Mouse (Mus musculus): ENCODE measurements around the gene Psmg3. TPM values are rescaled to one million over a fixed set of nuclear protein-coding genes. Genes with fewer than 3 reads are reported as not detected.
A peak's percentile ranks its signal among the peaks of the same experiment; 100 is the strongest.

Gene Psmg3
- polyA plus RNA-seq, 1 experiment from 2014 or later = 61.0 TPM

DNA sequence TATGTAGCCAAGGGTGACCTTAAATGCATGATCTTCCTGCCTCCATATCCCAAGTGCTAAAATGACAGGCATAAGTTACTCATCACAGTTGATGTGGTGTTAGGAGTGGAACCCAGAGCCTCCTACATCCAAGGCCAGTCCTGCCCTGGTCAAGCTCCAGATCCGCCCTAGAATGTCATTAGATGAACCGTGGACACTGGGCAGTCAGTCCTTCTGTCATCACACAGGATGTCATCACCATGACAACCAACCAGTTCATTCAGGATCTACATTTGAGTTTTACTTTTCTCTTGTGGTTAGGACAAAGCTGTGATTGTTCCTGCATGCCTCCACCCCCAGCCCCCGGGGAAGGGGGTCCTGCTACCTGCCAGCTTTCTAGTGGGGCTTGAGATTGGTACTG is 12.5 kb upstream of the Psmg3 start:
- no peaks in the 10 kb centered on the region for H3K27me3 ChIP-seq (ENCODE audit: insufficient read depth, low read length)
- H3K9me3 ChIP-seq (replicated peaks; ENCODE audit: low read length) = no peaks in the 10 kb centered on the region
- no peak overlapping the region for H3K27ac ChIP-seq
- H3K4me2 ChIP-seq (ENCODE audit: low read length) = no peak overlapping the region
- no peak; the same call in 1 of the 2 replicates for ATAC-seq (replicated peaks; ENCODE audit: low FRiP score, low read depth)
- no peak for TF ChIP-seq CTCF (IDR thresholded peaks at IDR 0.05; ENCODE audit: low read depth)
- DNase-seq (ENCODE audit: low spot score) = no peak
- no peak overlapping the region for H3K4me3 ChIP-seq (replicated peaks; ENCODE audit: low read depth, low read length)
- H3K36me3 ChIP-seq (ENCODE audit: insufficient read depth, low read length) = no peaks in the 10 kb centered on the region
- H3K4me1 ChIP-seq (replicated peaks; ENCODE audit: insufficient read depth, low read length) = no peaks in the 10 kb centered on the region
- no peak overlapping the region for H3K9ac ChIP-seq (ENCODE audit: low read depth, low read length)
- WGBS = 52% methylated on average over 3 of the region's 3 CpGs

DNA sequence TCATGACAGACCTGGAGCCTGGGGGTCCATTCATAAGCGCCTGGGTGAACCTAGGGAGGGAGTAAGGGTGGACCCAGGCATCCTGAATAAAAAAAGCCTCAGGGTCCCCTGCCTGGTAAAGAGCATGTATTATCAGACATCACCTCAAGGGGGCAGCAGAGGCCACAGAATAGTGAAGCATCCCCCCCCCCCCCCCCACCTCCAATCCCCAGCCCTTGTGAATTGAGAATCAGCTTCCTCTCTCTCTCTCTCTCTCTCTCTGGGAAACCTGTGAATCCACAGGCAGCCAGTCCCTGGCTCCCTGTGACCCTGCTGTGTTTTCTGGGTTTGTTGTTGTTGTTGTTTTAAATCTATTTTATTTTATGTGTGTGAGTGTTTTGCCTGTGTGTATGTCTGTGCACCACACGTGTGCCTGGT is 11.8 kb upstream of the Psmg3 start:
- H3K9ac ChIP-seq (ENCODE audit: low read depth, low read length) = no peak overlapping the region

DNA sequence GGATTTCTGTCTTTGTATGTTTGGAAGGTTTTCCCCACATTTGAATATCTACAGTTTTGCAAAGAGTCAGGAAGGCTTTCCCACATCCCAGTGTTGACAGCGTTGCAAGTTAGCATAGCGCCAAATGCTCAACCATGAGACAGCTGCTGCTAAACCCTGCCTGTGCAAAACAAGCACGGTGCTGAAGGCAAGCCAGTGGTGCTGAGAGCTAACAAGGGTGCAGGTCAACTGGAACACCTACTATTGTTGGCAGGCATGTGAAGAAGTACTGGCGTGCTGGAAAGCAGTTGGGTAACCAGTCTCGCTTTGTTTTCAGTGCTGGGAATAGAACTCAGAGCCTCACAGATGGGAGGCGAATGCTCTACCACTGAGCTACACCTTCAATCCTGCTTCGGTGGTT is 9.0 kb upstream of the Psmg3 start:
- H3K27ac ChIP-seq = no peak overlapping the region
- ATAC-seq (replicated peaks; ENCODE audit: low FRiP score, low read depth) (no peak), DNase-seq (ENCODE audit: low spot score) (no peak)
- H3K9ac ChIP-seq (ENCODE audit: low read depth, low read length) = no peak overlapping the region
- TF ChIP-seq CTCF (IDR thresholded peaks at IDR 0.05; ENCODE audit: low read depth) = no peak
- H3K4me3 ChIP-seq (replicated peaks; ENCODE audit: low read depth, low read length) = no peak overlapping the region
- 81% methylated on average over 7 of the region's 7 CpGs for WGBS
- H3K36me3 ChIP-seq (ENCODE audit: insufficient read depth, low read length) = no peaks in the 10 kb centered on the region
- H3K27me3 ChIP-seq (ENCODE audit: insufficient read depth, low read length) = no peaks in the 10 kb centered on the region
- H3K4me1 ChIP-seq (replicated peaks; ENCODE audit: insufficient read depth, low read length) = no peaks in the 10 kb centered on the region
- H3K9me3 ChIP-seq (replicated peaks; ENCODE audit: low read length) = no peaks in the 10 kb centered on the region
- no peak overlapping the region for H3K4me2 ChIP-seq (ENCODE audit: low read length)

More for the DNA sequence above, 11.8 kb upstream of the Psmg3 start:
- Histone ChIP-seq H3K27me3 (ENCODE audit: insufficient read depth, low read length) (no peaks in the 10 kb centered on the region), H3K4me3 (replicated peaks; ENCODE audit: low read depth, low read length) (no peak overlapping the region), H3K4me1 (replicated peaks; ENCODE audit: insufficient read depth, low read length) (no peaks in the 10 kb centered on the region), H3K27ac (no peak overlapping the region), H3K9me3 (replicated peaks; ENCODE audit: low read length) (no peaks in the 10 kb centered on the region), H3K36me3 (ENCODE audit: insufficient read depth, low read length) (no peaks in the 10 kb centered on the region), H3K4me2 (ENCODE audit: low read length) (no peak overlapping the region)
- DNase-seq (ENCODE audit: low spot score) (peak; percentile 70), ATAC-seq (replicated peaks; ENCODE audit: low FRiP score, low read depth) (no peak; the same call in 1 of the 2 replicates)
- WGBS = 14% methylated on average over 2 of the region's 2 CpGs
- TF ChIP-seq CTCF (IDR thresholded peaks at IDR 0.05; ENCODE audit: low read depth) = peak; percentile 64

- WGBS = 43% methylated on average over 7 of the region's 7 CpGs
- DNase-seq (ENCODE audit: low spot score) (peak; percentile 5), ATAC-seq (replicated peaks; ENCODE audit: low FRiP score, low read depth) (no peak)
- no peak overlapping the region for H3K9ac ChIP-seq (ENCODE audit: low read depth, low read length)
- no peak overlapping the region for H3K4me2 ChIP-seq (ENCODE audit: low read length)
- no peak for TF ChIP-seq CTCF (IDR thresholded peaks at IDR 0.05; ENCODE audit: low read depth)
- no peaks in the 10 kb centered on the region for H3K36me3 ChIP-seq (ENCODE audit: insufficient read depth, low read length)
- no peak overlapping the region for H3K27ac ChIP-seq
- no peaks in the 10 kb centered on the region for H3K4me1 ChIP-seq (replicated peaks; ENCODE audit: insufficient read depth, low read length)
- no peaks in the 10 kb centered on the region for H3K27me3 ChIP-seq (ENCODE audit: insufficient read depth, low read length)
- H3K9me3 ChIP-seq (replicated peaks; ENCODE audit: low read length) = no peaks in the 10 kb centered on the region
- H3K4me3 ChIP-seq (replicated peaks; ENCODE audit: low read depth, low read length) = no peak overlapping the region
Observed at GRCm38 (mm10) chr5:139832125-139832524, 5.4 kb upstream of the Psmg3 start.

DNA sequence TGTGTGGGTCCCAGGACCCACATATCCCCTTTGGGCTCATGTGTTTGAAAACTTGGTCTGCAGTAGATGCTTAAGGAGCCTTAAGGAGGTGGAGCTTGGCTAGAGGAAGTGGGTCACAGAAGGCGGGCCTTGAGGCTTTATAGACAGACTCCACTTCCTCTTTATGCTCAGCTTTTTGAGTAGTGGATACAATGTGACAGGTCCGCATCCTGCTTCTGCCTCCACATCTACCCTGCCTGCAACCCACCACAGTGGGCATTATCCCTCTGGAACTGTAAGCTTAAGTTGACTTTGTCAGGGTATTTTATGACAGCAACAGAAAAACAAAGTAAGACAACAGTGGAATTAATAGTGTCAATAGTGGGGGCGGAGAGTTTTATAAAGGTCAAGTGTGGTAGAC is 4.0 kb upstream of the Psmg3 start:
- no peak for TF ChIP-seq CTCF (IDR thresholded peaks at IDR 0.05; ENCODE audit: low read depth)
- no peaks in the 10 kb centered on the region for H3K36me3 ChIP-seq (ENCODE audit: insufficient read depth, low read length)
- no peaks in the 10 kb centered on the region for H3K9me3 ChIP-seq (replicated peaks; ENCODE audit: low read length)
- DNase-seq (ENCODE audit: low spot score) (peak; percentile 22), ATAC-seq (replicated peaks; ENCODE audit: low FRiP score, low read depth) (no peak)
- peaks cover 5% of the 10 kb centered on the region for H3K4me1 ChIP-seq (replicated peaks; ENCODE audit: insufficient read depth, low read length)
- H3K27me3 ChIP-seq (ENCODE audit: insufficient read depth, low read length) = no peaks in the 10 kb centered on the region
- H3K27ac ChIP-seq = no peak overlapping the region
- 84% methylated on average over 3 of the region's 3 CpGs for WGBS
- no peak overlapping the region for H3K4me2 ChIP-seq (ENCODE audit: low read length)
- no peak overlapping the region for H3K9ac ChIP-seq (ENCODE audit: low read depth, low read length)
- no peak overlapping the region for H3K4me3 ChIP-seq (replicated peaks; ENCODE audit: low read depth, low read length)

DNA sequence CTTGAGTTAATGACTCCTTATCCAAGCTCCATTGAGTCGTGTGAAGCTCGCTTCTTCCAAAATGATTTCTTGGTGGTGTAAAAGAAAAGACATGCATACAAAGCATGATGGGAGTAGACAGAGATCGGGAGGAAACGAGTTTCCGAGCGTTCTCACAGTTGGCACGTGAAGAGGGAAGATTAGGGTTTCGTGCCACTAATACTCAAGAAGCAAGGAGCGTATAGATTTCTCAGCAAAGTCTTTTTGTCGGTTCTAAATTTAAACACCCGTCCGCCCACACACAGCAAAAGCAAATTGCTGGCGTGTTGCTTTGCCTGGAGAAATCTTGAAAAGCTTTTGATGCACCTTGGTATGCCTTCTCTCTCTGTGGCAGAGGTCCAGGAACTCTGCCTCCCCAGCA is 2.7 kb upstream of the Psmg3 start:
- H3K27ac ChIP-seq = no peak overlapping the region

DNA sequence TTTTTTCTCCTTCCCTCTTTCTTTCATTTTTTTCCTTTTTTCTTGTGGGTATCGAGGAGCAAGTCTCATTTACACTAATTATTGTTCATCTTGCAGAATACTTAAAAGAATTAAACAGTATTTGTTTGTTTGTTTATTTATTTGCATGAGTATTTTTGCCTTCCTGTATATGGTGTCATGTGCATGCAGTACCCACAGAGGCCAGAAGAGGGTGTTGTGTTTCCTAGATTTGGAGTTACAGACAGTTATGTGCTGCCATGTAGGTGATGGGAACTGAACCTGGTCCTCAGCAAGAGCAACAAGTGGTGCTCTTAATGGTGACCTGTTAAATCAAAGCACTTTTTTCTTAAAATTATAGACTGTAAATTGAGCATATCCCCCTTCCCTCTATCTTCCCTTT is 908 bp upstream of the Psmg3 start:
- DNase-seq (ENCODE audit: low spot score) = no peak
- Histone ChIP-seq H3K4me3 (replicated peaks; ENCODE audit: low read depth, low read length) (no peak overlapping the region), H3K27ac (no peak overlapping the region), H3K27me3 (ENCODE audit: insufficient read depth, low read length) (no peaks in the 10 kb centered on the region), H3K4me1 (replicated peaks; ENCODE audit: insufficient read depth, low read length) (peaks cover 9% of the 10 kb centered on the region), H3K36me3 (ENCODE audit: insufficient read depth, low read length) (0 out of 2 replicates have a peak, but pooled peaks cover 4% of the 10 kb centered on the region), H3K9ac (ENCODE audit: low read depth, low read length) (no peak overlapping the region), H3K9me3 (replicated peaks; ENCODE audit: low read length) (no peaks in the 10 kb centered on the region), H3K4me2 (ENCODE audit: low read length) (no peak overlapping the region)
- WGBS = 92% methylated on average over 1 of the region's 1 CpGs
- ATAC-seq (replicated peaks; ENCODE audit: low FRiP score, low read depth) = no peak
- peak; percentile 45; the same call in 1 of the 2 replicates for TF ChIP-seq CTCF (IDR thresholded peaks at IDR 0.05; ENCODE audit: low read depth)

More for the DNA sequence above, 2.7 kb upstream of the Psmg3 start:
- H3K27me3 ChIP-seq (ENCODE audit: insufficient read depth, low read length) = no peaks in the 10 kb centered on the region
- no peaks in the 10 kb centered on the region for H3K9me3 ChIP-seq (replicated peaks; ENCODE audit: low read length)
- H3K4me2 ChIP-seq (ENCODE audit: low read length) = no peak overlapping the region
- peaks cover 9% of the 10 kb centered on the region for H3K4me1 ChIP-seq (replicated peaks; ENCODE audit: insufficient read depth, low read length)
- DNase-seq (ENCODE audit: low spot score) (no peak), ATAC-seq (replicated peaks; ENCODE audit: low FRiP score, low read depth) (no peak)
- H3K9ac ChIP-seq (ENCODE audit: low read depth, low read length) = no peak overlapping the region
- no peak overlapping the region for H3K4me3 ChIP-seq (replicated peaks; ENCODE audit: low read depth, low read length)
- no peak for TF ChIP-seq CTCF (IDR thresholded peaks at IDR 0.05; ENCODE audit: low read depth)
- no peaks in the 10 kb centered on the region for H3K36me3 ChIP-seq (ENCODE audit: insufficient read depth, low read length)
- WGBS = 47% methylated on average over 13 of the region's 13 CpGs
